Mouse (Mus musculus) embryonic fibroblast, embryonic 13.5 days (primary cell): ENCODE measurements around the gene Gse1.

ENCODE experiments used
- CTCF ChIP-seq: IDR thresholded peaks from 2 replicates; pipeline ENCODE4 v1.5.1; 2011; ENCODE audit warnings: mild to moderate bottlenecking, control low read depth, low read length, moderate library complexity, borderline replicate concordance; ENCODE audit not compliant: insufficient read depth
- POLR2A ChIP-seq: IDR thresholded peaks from 2 replicates; pipeline ENCODE4 v1.6.1; 2011; ENCODE audit warnings: low read depth, mild to moderate bottlenecking, control low read depth, low read length, moderate library complexity

DNA sequence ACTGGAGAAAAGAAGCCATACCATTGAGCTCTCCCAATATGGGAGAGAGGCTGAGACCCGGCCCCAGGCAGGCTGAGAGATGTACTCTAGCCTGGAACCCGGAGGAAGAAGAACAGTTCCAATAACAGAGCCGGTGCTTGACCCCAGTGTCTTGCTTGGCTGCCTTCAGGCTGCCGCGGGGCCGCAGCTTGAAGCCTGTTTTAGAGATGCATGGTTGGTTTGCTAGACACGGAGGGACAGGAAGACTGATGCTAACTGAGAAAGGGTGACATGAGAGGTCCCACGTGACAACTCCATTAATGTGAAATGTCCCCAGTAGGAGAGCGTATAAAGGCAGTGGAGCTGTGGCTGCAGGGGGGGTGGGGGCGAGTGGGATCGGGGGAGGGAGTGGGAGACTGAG lies 120.7 kb downstream of the Gse1 start:
- TF ChIP-seq CTCF (no peak), POLR2A (no peak)
